ENCODE assay signal across 8 mouse cellular contexts in the genomic region with DNA sequence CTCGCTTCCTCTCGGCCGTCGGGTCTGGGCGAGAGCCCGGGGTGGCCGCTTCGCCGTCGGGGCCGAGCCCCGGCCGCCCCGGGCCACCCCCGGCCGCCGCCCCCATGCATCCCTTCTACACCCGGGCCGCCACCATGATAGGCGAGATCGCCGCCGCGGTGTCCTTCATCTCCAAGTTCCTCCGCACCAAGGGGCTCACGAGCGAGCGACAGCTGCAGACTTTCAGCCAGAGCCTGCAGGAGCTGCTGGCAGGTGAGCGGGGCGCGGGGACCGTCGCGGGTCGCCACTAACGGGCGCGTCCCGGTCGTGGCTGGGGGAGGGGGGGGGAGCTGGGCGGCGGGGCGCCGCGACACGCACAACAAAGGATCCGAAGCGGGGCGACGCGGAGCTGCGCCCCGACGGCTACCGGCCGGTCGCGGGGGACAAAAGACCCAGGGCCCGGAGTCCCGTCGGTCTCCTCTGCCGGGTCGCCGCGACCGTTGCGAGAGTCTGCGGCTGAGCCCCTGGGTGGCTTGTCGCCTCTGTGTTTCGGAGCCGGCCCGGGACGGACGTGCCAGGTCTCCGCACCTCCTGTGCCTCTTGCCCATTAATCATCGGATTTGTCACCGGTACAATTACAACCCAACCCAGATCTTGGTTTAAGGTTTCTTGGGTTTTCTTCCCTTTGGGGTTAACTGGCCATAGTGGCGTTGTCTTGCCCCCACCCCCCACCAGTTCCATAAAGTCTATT. TPM values are rescaled to one million over a fixed set of nuclear protein-coding genes. Genes with fewer than 3 reads are reported as not detected.
DNase-seq lines count a peak whose midpoint lies in the region; ATAC-seq and TF ChIP-seq lines count a peak whose summit lies in the region.

No protein-coding gene starts in this region.

- H3K4me1 ChIP-seq in erythroblast, embryonic 14.5 days (ENCODE audit: control insufficient read depth), result peaks cover 26% of the 10 kb centered on the region
- H3K4me1 ChIP-seq in intestine, embryonic 14.5 days (replicated peaks; ENCODE audit: control insufficient read depth, insufficient read depth, low read length), result peaks cover 17% of the 10 kb centered on the region
- peaks cover 16% of the 10 kb centered on the region for H3K4me1 ChIP-seq in liver, adult 2 months (ENCODE audit: control insufficient read depth, insufficient read depth, low read length)

- no peak for TF ChIP-seq POLR2A in liver, adult 2 months (IDR thresholded peaks at IDR 0.05; ENCODE audit: extremely low read depth, insufficient read depth, low read length)
- peak; percentile 41 for TF ChIP-seq POLR2A in myocyte (IDR thresholded peaks at IDR 0.05; ENCODE audit: insufficient read length, low read depth)

- H3K4me2 ChIP-seq in intestine, embryonic 14.5 days (ENCODE audit: low read length), result peak overlapping the region; percentile 89
- H3K4me2 ChIP-seq in myocyte (ENCODE audit: low read depth), result peak overlapping the region; percentile 33

- no peaks in the 10 kb centered on the region for H3K27me3 ChIP-seq in erythroblast, embryonic 14.5 days (ENCODE audit: control insufficient read depth)
- no peaks in the 10 kb centered on the region for H3K27me3 ChIP-seq in intestine, embryonic 14.5 days (replicated peaks; ENCODE audit: control insufficient read depth, insufficient read depth, low read length)
- no peaks in the 10 kb centered on the region for H3K27me3 ChIP-seq in liver, adult 2 months (ENCODE audit: control insufficient read depth, insufficient read depth, low read length)
- no peaks in the 10 kb centered on the region for H3K27me3 ChIP-seq in myocyte (ENCODE audit: control insufficient read depth, insufficient read depth, insufficient read length)

- peaks cover 8% of the 10 kb centered on the region; the same call in 1 of the 2 replicates for H3K79me2 ChIP-seq in liver, adult 2 months (ENCODE audit: control insufficient read depth, insufficient read depth, low read length)
- H3K79me2 ChIP-seq in myocyte (ENCODE audit: control insufficient read depth, insufficient read depth), result peaks cover 53% of the 10 kb centered on the region

- H3K9me3 ChIP-seq in erythroblast, embryonic 14.5 days (ENCODE audit: control insufficient read depth, low read length), result no peaks in the 10 kb centered on the region
- no peaks in the 10 kb centered on the region for H3K9me3 ChIP-seq in intestine, embryonic 14.5 days (ENCODE audit: control insufficient read depth, low read length)

- no peak for ATAC-seq in erythroblast, adult 5-6 weeks (replicated peaks; ENCODE audit: low FRiP score, poor library complexity, severe bottlenecking)
- peak; percentile 30 for ATAC-seq in intestine, embryonic 14.5 days (replicated peaks; ENCODE audit: low FRiP score, low TSS enrichment, low read depth)

- peak overlapping the region; percentile 91 for H3K4me3 ChIP-seq in erythroblast, embryonic 14.5 days (replicated peaks)
- peak overlapping the region; percentile 98 for H3K4me3 ChIP-seq in intestine, embryonic 14.5 days (ENCODE audit: low read depth, low read length)
- peak overlapping the region; percentile 77 for H3K4me3 ChIP-seq in liver, adult 2 months (ENCODE audit: insufficient read depth, low read depth, low read length)
- H3K4me3 ChIP-seq in myocyte, result peak overlapping the region; percentile 99

- under 1% methylated on average over 77 of the region's 78 CpGs for WGBS in intestine, embryonic 14.5 days
- under 1% methylated on average over 58 of the region's 78 CpGs for WGBS in liver, adult 2 months

- DNase-seq in cerebellum, adult 9-10 months, result peak; percentile 56
- DNase-seq in gastrocnemius, postnatal 10 days, result peak; percentile 60
- no peak for DNase-seq in intestine, embryonic 14.5 days (ENCODE audit: low spot score)
- no peak for DNase-seq in liver, adult 2 months (ENCODE audit: extremely low read depth, low read depth, low spot score)
- peak; percentile 58 to 67 for DNase-seq in thymus, adult 18-20 months

- H3K9ac ChIP-seq in intestine, embryonic 14.5 days (ENCODE audit: low read length), result peak overlapping the region; percentile 97
- H3K9ac ChIP-seq in liver, adult 2 months (ENCODE audit: low read depth, low read length), result peak overlapping the region; percentile 90

- H3ac ChIP-seq in myocyte (ENCODE audit: control insufficient read depth, insufficient read length), result peak overlapping the region; percentile 74

- peak overlapping the region; percentile 98 for H3K27ac ChIP-seq in intestine, embryonic 14.5 days (ENCODE audit: low read depth)
- peak overlapping the region; percentile 81 for H3K27ac ChIP-seq in liver, adult 2 months (replicated peaks; ENCODE audit: insufficient read depth, low read depth, low read length)

- TF ChIP-seq CTCF in liver, adult 2 months (IDR thresholded peaks at IDR 0.05; ENCODE audit: low read depth, low read length), result no peak

- H3K36me3 ChIP-seq in erythroblast, embryonic 14.5 days (ENCODE audit: control insufficient read depth), result peaks cover 21% of the 10 kb centered on the region
- H3K36me3 ChIP-seq in intestine, embryonic 14.5 days (ENCODE audit: control insufficient read depth, insufficient read depth, low read length), result peaks cover 26% of the 10 kb centered on the region
- peaks cover 10% of the 10 kb centered on the region for H3K36me3 ChIP-seq in liver, adult 2 months (ENCODE audit: control insufficient read depth, insufficient read depth, low read length)
- peaks cover 30% of the 10 kb centered on the region for H3K36me3 ChIP-seq in myocyte (ENCODE audit: control insufficient read depth, insufficient read depth)

TF ChIP-seq in myocyte, 11 proteins besides CTCF, POLR2A, EP300 and RAD21:
- peak; percentile 1 for TF ChIP-seq TCF3 (IDR thresholded peaks at IDR 0.05; ENCODE audit: insufficient read length, low read depth)
- no peak for TF ChIP-seq CEBPB (IDR thresholded peaks at IDR 0.05; ENCODE audit: insufficient read depth, poor library complexity, severe bottlenecking)
- peak in 1 of 3 experiments; percentile 38 for TF ChIP-seq MYOD1 (IDR thresholded peaks at IDR 0.05; ENCODE audit: control insufficient read depth in 1 of 3, insufficient read length in 2 of 3, low read depth in 2 of 3)
- no peak for TF ChIP-seq E2F4 (IDR thresholded peaks at IDR 0.05; ENCODE audit: insufficient read depth)
- TF ChIP-seq SRF (IDR thresholded peaks at IDR 0.05; ENCODE audit: control insufficient read depth, insufficient read length, low read depth), result no peak
- peak; percentile 29 for TF ChIP-seq POLR2AphosphoS2 (IDR thresholded peaks at IDR 0.05; ENCODE audit: insufficient read length, low read depth)
- TF ChIP-seq MAX (IDR thresholded peaks at IDR 0.05; ENCODE audit: low read depth), result no peak
- TF ChIP-seq TCF12 (IDR thresholded peaks at IDR 0.05; ENCODE audit: insufficient read depth, poor library complexity, severe bottlenecking), result no peak
- no peak for TF ChIP-seq REST (IDR thresholded peaks at IDR 0.05; ENCODE audit: insufficient read depth, insufficient read length)
- no peak for TF ChIP-seq USF1 (IDR thresholded peaks at IDR 0.05; ENCODE audit: low read depth)
- TF ChIP-seq MYOG (IDR thresholded peaks at IDR 0.05; ENCODE audit: control insufficient read depth in 1 of 3, insufficient read depth in 1 of 3, insufficient read length in 2 of 3, low read depth in 2 of 3), result peak in 2 of 3 experiments; percentile 22 to 71

RNA-seq across cellular contexts. Expression of a gene that starts 0.6 kb away (rescaled TPM):
- polyA plus RNA-seq in erythroblast, embryonic 14.5 days (2012), result 1.5 and 1.6 TPM in 2 replicates
- 30.1 and 35.2 TPM in 2 replicates for total RNA-seq in erythroblast, adult 5-6 weeks (2015; ENCODE audit: low replicate concordance)
- total RNA-seq in erythroblast, adult 5-6 weeks (2017; ENCODE audit: low replicate concordance), result 32.3 and 41.7 TPM in 2 replicates
- 10 to 100 TPM; 39.6 to 45.7 TPM for total RNA-seq in gastrocnemius, postnatal 10 days (2021)
- 77.8 and 82.6 TPM in 2 replicates for polyA plus RNA-seq in intestine, embryonic 14.5 days (2014; fragmentation: Nextera tagmentation; extraction: Ambion mirVana)
- 12.6 and 28.1 TPM in 2 replicates for total RNA-seq in liver, adult 2 months (2014; rRNA removed)
- polyA plus RNA-seq in liver, adult 2 months (2012; rRNA removed), result 11.2 and 19.1 TPM in 2 replicates
- 49.9 TPM for polyA plus RNA-seq in myocyte (2012; fragmentation: generic; extraction: Trizol)

Comparison
In these comparisons a context has a peak if more than half of its experiments do, and no peak if none do; other contexts are left out.
1. DNase-seq: peak in cerebellum, adult 9-10 months (single experiment), gastrocnemius, postnatal 10 days (single experiment) and thymus, adult 18-20 months (2 of 2); none in intestine, embryonic 14.5 days (single experiment) and liver, adult 2 months (single experiment).
2. Peak in every context shown above with its lines, with median percentiles within 50 percentile points of each other: H3K4me3 ChIP-seq.